Mouse (Mus musculus) embryonic fibroblast, embryonic 13.5 days (primary cell): ENCODE measurements around the gene Hoxa13.

Source experiments
- CTCF ChIP-seq: IDR thresholded peaks from 2 replicates; pipeline ENCODE4 v1.5.1; 2011; ENCODE audit warnings: mild to moderate bottlenecking, control low read depth, low read length, moderate library complexity, borderline replicate concordance; ENCODE audit not compliant: insufficient read depth
- POLR2A ChIP-seq: IDR thresholded peaks from 2 replicates; pipeline ENCODE4 v1.6.1; 2011; ENCODE audit warnings: low read depth, mild to moderate bottlenecking, control low read depth, low read length, moderate library complexity

DNA sequence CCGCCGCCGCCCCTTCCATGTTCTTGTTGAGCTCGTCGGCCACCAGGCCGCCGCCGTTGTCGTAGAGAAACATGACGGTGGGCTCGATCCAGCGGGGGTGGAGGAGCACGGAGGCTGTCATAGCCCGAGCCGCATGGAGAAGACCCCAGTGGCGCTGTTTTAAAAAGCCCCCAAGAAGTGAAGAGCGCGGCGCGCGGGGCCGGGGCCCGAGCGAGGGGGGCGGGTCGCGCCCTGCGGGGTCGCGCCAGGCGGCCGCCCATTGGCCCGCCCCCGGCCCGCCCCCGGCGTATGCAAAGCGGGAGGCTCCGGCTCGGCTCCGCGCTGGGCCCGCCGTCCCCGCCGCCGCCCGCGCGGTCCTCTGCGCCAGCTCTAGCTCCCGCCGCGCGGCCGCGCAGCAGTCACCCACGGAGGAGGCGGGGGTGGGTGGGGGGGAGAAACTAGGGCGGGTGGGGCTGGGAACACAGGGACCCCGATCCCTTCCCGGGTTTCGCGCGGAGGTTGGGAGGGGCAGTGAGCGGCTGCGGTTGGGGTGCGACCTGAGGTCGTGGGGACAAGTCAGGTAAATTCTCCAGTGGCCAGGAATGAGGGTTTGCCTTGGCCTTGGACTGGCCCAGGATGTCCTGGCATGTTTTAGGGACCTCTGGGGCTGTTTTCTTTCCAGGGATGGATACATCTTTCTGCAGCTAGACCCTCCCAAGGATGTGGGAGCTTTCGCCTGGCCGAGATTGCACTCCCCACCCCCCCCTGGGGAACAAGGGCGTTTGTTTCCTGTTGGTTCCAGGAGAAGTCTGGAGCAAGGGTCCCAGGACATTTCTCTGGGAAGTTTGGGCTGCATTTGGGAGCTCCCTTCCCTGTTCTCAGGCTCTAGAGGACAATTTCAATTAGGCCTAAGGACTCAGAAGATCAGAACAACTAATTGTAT is at the start of gene Hoxa13:
- no peak for TF ChIP-seq POLR2A
- no peak for TF ChIP-seq CTCF
